Mouse (Mus musculus) brain, embryonic 14.5 days (tissue): ENCODE results near the gene Sorcs2.

Source experiments
- CTCF ChIP-seq: fragments of 200-500 bp; IDR thresholded peaks from 2 replicates; pipeline ENCODE4 v1.5.1; 2012; ENCODE audit warnings: inconsistent platforms, mild to moderate bottlenecking, moderate library complexity, borderline replicate concordance; ENCODE audit not compliant: insufficient read depth, insufficient read length; ENCODE audit errors: extremely low read depth
- POLR2A ChIP-seq: fragments of 200-500 bp; IDR thresholded peaks from 2 replicates; pipeline ENCODE4 v1.6.1; 2012; ENCODE audit warnings: mild to moderate bottlenecking, inconsistent platforms, borderline replicate concordance; ENCODE audit not compliant: poor library complexity, insufficient read depth, insufficient read length, severe bottlenecking; ENCODE audit errors: extremely low read depth

- TF ChIP-seq CTCF: no peak
- no peak for TF ChIP-seq POLR2A
Observed at GRCm38 (mm10) chr5:36176873-36177272, 221.1 kb downstream of the Sorcs2 start.
